Mouse (Mus musculus) common myeloid progenitor, adult 5-6 weeks (primary cell): ENCODE results near the gene Hsd11b1. TPM values are rescaled to one million over a fixed set of nuclear protein-coding genes. Genes with fewer than 3 reads are reported as not detected.
A peak's percentile ranks its signal among the peaks of the same experiment; 100 is the strongest.

Experiments
- ATAC-seq: replicated peaks from 2 replicates; pipeline ENCODE4 v1.8.0; 2016; ENCODE audit warnings: low read depth, mild to moderate bottlenecking, moderate TSS enrichment, inconsistent platforms; ENCODE audit not compliant: poor library complexity, severe bottlenecking
- total RNA-seq: library from RNA; stranded (forward); fragments of 200-1000, 187-1606 nt; gene quantifications from 2 replicates; pipeline ENCODE4 v1.2.3, GENCODE M21; 2017

Gene Hsd11b1
- total RNA-seq, 1 experiment from 2014 or later = 1.4 TPM

DNA sequence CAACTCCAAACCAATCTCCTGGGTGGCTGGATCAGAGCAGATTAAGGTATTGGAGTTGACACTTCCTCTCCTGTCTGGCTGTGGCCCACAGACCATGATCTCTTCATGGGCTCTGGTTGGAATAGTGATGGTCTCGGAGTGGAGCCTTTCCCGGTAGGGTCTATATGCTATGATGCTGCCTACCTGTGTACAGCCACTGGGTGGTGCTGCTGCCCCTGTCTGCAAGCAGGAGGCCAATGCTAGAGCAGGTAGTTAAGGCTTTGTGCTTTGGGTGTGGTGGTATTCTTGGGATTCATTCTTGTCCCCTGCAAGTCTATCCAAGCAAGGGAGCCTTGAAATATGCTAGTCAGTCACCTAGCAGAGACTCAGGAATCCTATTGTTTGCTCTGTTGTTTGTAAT is 55.7 kb downstream of the Hsd11b1 start:
- peak; percentile 99 for ATAC-seq

DNA sequence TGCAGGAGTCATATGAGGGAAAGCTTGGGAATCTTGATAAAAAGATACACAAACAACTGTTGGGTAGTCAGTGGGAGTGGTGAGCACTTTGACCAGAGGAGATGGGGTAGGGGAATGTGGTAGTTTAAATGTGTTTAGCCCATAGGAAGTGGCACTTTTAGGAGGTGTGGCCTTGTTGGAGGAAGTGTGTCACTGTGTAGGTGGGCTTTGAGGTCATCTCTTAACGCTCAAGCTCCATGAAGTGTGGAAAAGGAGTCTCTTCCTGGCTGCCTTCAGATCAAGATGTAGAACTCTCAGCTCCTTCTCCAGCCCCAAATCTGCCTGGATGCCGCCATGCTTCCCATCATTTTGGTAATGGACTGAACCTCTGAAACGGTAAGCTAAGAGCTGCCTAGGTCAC is 56.4 kb downstream of the Hsd11b1 start, which contains the start of gene Lamb3:
TSS of gene Lamb3 (plus strand) at position 197 of the 400 bp plus-strand sequence.
- ATAC-seq = peak; percentile 30; the same call in 1 of the 2 replicates

DNA sequence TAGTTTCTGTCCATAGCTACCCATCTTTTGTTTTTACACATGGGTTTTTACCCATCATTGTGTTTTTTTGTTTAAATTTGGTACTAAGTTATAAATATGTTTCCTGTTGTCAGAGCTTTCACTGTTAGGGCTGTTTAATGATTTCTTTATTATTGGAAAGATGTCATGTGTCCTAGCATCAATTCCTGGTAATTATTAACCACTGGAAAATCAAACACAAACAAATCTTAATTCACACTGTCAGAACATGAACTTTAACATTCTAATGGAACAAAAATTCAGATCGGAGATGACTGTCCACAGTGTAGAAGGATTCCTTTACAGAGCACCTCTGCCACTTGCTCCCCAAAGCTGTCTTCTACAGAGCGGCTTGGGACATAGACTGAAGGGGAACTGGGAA is 58.4 kb downstream of the Hsd11b1 start:
- ATAC-seq = no peak

DNA sequence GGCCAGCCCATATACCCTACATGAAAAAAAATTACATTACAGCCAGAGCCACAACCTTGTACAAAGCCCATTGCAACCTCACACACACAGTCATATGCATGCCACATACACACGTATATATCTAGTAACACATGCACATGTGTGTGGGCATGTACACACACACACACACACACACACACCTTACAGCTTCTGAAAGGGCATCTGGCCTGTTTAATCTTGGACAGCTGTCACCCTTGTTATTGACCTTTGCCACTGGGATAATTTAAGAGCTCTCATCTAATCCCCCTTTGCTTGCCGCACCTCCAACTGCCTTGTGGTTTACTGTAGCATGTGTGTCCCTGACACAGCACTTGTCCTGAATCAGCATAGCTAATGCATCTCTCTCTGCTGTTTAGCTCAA is 60.1 kb downstream of the Hsd11b1 start:
- no peak for ATAC-seq

DNA sequence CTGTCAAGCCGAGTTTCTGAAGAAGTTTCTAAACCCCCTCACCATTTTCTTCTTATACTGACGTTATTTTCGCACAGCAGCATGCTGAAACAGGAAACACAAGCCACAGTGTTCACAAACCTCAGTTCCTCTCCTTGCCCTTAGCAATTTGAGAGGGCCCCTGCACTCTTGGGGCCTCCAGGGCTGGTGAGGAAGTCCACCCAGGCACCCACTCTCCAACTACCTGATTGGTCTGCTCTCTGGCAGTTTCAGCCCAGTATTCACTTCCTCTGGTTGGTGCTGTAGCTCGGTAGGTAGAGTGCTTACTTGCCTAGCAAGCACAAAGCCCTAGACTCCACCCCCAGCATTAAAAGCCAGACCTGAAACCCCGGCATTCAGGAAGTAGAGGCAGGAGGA is 62.5 kb downstream of the Hsd11b1 start, which contains the start of gene Traf3ip3:
TSS of gene Traf3ip3 (minus strand) at position 321 of the 396 bp plus-strand sequence.
- ATAC-seq = peak; percentile 91

DNA sequence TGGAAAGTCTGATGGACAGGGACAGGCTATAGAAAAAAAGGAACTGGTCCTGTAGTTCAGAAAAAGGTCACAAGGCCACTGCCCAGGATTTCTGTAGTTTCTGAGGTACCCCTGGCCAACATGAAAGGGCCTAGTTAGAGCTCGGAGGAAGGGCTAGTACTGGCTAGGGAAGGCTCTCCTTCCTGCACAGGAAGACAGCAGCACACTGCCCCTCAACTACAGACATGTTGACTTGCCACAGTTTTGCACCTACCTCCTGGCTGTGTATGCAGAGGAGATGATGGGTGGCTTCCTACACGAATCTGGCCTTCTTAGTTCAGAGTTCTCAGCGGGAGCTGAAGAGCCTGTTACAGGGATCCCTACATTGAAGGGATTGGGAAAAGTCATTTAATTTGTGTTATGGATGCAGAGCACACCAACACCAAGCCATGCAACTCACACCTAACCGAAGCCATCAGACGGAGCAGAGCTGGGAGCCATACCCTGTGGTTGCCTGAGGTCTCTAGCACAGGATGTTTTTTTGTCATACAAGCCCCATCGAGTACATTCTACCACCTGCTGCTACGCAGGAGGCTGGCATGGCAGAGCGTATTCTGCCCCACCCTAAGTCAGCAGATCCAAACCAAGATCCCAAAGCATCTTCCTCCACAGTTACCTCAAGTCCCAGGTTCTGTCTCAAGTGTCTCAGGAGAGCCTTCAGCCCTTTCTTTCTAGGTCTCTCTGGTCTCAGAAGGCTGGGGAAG is 63.1 kb downstream of the Hsd11b1 start:
- peak; percentile 33 for ATAC-seq

DNA sequence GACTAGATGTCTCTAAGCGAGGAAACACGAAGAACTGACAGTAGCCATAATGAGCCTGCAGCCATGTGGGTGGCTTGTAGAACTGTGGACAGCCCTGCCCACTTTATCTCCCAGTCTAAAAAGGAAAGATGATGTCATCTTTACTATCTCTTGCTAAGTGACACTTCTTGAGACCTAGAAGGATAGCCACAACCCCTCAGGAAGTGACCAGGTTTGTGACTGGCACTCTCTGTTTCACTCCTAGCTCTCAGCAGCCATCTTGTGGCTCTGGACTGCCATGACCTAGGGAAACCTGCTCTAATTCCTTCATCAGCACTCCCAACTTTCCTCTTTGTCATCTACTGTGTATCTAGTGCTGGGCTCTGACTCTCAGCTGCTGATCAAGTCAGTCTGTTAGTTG is 65.6 kb downstream of the Hsd11b1 start:
- peak; percentile 35 for ATAC-seq

DNA sequence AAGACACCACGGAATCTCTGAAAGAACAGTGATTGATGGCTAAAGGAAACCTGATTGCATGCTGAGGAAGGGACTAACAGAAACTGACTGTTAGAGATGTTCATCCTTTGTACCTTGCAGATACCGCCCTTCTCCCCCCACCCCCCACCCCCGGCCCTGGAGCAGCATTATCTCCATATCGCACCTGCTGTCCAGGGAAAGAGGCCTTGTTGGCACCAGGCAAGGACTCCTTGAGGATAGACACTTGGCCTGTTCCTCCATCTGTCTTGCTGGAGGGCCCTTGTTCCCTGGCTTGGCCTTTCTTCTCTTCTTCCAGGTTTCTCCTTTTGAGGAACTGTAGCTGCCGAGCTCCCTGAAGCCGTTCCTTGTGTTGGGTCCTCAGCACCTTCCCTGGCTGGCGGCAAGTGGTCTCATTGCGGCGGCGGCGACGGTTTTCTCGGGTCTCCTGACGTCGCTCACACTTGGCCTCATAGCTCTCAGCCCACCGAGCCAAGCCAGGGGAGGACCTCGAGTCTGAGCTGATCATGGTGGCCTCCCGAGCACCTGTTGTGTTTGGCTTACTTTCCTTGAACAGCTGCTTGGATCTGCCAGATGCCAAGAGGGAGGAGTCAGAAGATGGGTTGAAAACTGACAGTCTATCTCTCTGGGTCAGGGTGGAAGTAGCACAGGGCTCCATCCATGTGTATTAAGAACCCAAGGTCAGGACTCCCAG is 66.2 kb downstream of the Hsd11b1 start:
- ATAC-seq = no peak

DNA sequence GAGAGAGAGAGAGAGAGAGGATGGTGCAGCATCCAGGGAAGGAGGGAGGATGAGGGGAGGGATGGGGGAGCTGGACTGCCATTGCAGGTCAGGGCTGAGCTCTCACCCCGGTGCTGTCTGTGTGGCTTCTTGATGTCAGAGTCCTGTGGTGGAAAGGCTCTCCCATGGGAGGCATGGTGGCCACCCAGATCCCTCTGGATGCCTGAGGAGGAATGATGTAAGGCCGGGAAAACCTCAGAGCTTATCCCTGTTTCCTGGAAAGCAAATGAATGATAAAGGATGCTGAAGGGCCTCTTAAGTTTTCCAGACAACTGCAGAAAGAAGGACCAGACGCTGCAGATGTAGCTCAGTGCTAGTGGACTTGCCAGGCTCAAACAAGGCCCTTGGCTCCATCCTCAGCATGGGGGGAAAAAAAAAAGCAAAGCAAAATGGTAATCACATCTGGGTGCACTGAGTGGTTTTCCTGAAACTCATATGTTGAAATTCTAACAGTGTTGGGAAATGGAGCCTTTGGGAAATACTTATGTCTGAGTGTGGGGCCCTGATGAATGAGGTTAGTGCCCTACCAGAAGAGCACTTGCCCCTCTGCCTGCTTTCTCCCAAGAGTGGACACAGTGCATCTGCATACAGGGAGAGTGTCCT is 68.6 kb downstream of the Hsd11b1 start:
- no peak for ATAC-seq

DNA sequence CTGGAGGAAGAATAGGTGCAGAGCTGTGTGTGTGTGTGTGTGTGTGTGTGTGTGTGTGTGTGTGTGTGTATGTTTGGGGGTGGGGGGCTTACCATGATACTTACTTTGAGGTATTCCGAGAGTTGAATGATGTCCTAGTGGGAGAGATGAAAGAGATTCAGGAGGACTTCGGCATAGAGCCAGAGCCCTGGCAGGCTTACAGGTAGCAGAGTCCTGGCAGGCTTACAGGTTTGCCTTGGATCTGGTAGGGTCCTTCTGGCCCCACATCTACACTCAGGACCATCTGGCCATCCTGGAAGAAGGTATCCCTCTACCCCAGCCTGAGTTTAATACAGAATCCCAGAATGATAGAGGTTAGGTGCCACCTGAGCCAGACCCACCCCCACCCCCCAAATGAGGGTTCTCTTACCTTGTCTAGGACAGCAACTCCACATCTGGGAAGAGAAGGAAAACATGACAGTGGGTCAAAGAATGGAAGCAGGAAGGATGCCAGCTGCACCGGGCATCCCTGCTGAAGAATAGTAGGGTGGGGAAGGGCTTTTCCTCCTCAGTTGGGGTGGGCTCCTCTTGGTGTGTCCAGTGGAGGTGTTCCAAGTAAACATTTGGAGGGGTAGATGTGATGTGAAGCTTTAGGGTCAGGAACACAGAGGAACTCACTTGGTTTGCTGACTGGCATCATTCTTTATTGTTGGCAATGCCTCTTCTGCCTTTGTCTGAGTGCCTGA is 69.3 kb downstream of the Hsd11b1 start:
- no peak for ATAC-seq

DNA sequence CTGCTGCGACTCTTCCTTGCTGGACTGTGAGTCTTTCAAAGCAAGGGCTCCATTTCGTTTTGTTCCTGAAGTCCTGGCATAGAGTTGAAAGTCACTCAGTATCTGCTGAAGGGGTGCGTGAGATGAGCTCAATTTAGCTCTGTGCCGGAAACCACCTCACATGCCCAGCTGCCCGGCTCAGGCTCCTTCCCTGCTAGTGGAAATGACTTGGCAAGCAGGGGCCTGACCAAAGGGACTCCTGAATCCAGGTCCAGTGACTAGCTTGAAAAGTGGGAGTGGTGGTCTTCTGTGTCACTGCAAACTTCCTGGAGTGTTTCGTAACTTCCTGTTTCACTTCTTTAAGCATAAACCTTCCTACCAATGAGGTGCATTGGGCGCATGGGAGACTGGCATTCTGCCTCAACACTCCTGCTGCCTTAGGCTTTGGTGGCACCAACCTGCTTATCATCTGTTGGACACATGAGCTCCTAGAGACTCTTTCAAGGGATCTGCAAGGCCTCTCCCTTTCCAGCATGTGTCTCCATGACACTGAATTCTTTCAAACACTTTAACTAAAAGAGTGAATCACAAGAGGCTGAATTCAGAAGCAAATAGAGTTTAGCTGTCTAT is 72.1 kb downstream of the Hsd11b1 start:
- peak; percentile 90 for ATAC-seq

DNA sequence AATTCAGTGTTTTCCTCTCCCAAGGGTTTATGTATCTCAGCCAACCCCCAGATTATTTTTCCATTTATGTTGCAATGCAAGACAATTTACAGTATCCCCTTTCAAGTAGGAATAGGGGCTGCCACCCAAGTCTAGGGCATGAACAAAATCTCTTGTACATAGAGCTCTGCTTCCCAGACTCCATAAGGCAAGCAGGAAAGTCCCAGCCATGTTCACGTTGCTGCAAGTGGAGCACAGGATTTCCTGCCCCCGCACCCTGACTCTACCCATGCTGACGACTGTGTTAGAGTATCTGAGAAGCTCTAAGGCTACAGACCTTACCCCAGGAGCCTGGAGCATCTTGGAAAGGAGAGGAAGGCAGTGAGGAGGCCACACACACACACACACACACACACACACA is 74.1 kb downstream of the Hsd11b1 start:
- ATAC-seq = no peak

DNA sequence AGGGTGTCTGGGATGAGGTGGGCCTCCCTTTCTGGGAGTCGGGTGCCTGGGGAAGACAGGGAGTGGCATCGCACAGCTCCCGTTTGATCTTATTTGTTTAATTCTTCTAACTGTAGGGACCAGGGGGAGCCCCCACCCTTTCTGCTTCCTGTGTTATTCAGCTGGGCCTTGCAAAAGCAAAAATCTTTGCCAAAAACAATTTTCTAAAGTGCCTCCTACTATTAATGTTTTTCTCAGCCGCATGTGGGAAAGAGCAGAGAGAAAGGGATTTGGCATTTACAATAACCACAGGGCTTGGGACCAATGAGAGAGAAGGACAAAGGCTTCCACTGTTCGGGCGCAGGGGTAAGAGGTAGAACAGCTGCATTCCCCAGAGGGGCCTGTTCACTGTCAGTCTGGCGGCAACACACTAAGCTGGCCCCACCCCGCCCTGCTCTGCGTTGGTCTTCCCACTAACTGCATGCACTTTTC is 74.7 kb downstream of the Hsd11b1 start:
- no peak for ATAC-seq

DNA sequence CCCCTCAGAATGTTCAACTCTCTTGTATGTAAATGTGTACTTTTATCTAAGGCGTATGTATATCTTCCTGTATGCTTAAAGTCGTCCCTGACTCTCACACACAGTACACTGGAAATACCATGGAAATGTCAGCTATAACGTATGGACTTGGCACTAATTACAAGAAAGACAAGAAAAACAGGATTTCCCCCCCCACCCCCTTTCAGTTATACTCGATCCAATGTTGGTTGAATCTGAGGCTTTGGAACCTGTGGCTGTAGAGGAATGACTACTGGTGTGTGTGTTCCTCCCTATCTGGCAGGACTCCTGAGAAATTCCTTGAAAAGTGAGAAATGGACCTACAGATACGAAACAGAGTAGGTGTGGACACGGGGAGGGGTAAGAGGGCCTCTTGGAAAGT is 75.6 kb downstream of the Hsd11b1 start:
- ATAC-seq = no peak

DNA sequence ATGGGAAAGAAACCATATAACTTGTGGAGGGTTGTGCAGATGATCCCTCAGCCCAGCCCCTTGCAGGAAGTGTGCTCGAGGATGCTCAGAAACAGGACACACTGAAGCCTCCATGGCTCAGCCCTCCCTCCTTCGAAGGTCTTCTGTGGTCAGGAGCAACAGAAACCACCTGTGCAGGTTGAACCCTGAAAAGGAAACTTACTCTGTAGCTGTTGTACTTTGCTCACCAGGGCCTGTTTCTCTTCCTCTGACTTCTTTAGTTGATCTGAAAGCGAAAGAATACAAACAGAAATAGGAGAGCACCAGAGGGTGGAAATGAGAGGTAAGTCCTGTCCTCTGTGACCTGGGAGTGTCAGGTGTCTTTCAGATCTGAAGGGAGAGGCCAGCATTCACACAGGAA is 82.8 kb downstream of the Hsd11b1 start:
- ATAC-seq = no peak

DNA sequence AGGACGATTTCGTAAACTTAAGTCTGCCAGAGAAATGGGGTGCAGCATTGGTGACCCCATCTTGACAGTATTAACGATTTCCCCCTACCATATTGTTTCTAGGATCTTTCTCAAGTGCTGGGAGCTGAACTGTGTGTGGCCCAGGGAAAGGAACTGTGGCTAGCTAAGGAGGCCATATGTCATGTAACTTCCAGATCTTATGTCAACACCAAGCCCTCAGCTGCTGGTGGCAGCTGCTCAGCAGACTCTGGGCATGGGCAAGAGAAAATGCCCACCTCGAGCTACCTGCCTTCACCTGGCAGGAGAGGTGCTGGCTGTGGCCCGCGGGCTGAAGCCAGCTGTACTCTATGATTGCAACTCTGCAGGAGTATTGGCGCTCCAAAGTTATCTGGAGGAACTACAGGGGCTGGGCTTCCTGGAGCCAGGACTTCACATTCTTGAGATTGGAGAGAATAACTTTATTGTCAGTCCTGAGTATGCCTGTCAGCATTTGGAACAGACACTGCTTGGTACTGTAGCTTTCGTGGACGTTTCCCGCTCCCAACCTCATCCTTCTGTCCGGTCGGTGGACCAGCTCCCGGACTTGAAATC is 89.6 kb downstream of the Hsd11b1 start:
- ATAC-seq = no peak

DNA sequence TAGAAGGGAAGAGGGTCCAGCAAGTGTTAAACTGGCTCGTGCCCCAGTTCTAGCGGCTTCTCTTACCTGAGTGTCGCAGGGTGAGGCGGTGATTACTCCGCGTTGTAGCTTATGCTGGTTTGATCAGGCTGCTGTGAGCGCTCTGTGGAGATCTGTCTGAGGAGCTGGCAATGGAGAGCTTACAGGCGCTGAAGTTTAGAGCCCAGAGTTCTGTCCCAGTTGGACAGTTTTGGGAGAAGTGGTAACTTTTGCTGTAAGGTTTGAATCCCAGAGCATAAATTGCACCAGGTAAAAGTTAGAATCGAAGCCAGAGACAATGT is 90.1 kb downstream of the Hsd11b1 start:
- no peak for ATAC-seq

DNA sequence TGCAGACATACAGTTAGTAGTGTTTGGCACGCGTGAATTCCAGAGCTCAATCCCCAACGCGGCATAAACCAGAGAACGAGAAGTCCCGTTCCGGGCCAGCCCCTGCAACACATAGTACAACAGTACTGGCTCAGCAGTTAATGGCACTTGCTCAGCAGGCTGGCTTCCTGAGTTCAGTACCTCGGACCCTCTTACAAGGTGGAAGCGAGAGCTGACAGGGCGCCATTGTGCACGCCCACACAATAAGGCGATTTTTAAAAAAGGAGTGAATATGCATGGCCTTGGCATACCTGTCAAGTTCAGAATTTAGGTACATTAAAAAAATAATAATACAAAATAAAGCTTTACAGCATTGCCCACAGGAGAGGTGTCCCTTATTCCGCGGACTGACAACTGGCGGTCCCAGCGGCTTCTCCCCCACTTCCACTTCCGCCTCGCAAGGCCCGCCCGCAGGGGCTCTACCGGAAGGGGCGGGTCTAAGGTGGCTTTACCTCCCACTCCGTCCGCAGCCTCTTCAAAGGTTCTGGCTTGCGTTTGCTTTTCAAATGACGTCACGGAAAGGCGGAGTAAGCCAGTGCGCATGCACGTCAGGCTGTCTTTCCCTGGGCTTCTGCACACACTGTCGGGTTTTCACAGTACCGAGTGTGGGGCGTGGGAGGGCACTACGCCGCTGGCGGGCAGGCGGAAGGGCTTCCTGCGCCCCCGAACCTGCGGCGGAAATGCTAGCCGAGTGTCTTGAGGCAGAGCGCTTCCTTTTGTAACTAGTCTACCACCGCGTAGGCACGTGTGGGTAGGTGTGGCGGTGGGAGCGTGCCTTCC is 90.7 kb downstream of the Hsd11b1 start:
- peak; percentile 85 for ATAC-seq
